Mouse (Mus musculus) cerebellum, postnatal 36 days (tissue): ENCODE data around the gene Krtcap3.
"Not testable (repeated sequence)": the region's sequence is repeated elsewhere in the genome, so short reads cannot be mapped to it uniquely, and the experiment has no call there.

Experiments
- DNase-seq, 2 experiments: peaks; one replicate each; pipeline ENCODE4 v3.0.0; 2021 to 2022; ENCODE audit warnings: mixed read lengths in 2 of 2

Gene Krtcap3

DNA sequence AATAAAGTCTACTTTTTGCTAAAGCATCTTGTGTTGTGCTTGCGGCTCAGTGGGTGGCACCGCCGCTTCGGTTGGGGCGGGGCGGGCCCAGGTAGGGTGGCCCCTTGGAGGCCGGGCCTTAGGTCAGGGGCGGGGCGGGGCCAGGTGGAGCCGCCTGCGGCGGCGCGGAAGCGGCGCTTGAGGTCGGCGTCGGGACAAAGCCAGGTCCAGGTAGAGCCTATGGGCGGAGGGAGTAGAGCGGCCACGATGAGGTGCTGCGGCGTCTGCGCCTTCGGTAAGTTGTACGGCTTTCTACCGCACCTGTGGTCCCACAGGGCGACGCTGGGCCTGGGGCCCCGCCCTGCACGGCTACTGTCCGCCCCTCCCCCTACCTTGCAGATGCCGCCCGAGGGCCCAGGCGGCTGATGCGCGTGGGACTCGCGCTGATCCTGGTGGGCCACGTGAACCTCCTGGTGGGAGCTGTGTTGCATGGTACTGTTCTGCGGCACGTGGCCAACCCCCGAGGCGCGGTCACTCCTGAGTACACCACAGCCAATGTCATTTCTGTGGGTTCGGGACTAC, at the start of gene Krtcap3:
Krtcap3 (plus strand) TSS at position 151 of the 561 bp plus-strand sequence.
- DNase-seq = peak; percentile 18 to 21

DNA sequence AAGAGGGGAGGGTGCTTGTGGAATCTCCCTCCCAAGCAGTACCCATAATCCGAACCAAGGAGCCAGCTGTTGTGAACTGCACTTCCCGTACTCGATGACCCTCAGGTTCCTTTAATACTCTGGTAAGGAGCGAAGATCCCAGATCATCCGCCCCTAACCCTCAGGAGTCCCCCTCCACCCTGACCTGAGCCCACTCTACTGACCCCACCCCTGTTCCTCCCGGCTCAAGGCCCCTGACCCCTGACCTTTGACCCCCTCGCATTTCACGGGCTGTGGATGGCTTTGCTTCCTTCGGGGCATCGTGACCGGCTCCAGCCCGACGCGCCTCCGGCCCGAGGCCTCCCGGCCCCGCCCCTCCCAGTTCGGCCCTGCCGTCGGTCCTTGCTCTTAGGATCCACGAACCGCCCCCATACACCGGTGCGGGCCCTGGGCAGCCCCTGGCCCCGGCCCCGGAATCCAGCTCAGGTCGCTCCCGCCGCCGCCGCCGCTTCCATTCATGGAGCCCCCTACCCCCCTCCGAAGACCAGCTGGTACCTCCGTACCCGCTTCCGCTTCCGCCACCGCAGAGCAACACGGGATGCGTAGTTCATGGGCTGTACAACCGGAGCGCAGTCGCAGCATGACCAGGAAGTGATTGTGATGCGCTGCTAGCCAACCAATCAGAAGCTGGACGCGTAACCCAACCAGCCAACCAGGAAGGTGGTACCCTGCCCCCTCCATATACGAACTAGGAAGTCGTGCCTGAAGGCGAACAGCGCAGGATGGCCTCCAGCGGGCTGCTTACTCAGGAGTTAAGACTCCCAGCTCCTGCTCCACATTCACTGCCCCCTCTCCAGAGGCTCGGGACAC, 49.5 kb upstream of the Krtcap3 start, which contains the start of gene Zfp513:
Zfp513 (minus strand) TSS at position 562 of the 849 bp plus-strand sequence.
- peak; percentile 95 to 97 for DNase-seq

DNA sequence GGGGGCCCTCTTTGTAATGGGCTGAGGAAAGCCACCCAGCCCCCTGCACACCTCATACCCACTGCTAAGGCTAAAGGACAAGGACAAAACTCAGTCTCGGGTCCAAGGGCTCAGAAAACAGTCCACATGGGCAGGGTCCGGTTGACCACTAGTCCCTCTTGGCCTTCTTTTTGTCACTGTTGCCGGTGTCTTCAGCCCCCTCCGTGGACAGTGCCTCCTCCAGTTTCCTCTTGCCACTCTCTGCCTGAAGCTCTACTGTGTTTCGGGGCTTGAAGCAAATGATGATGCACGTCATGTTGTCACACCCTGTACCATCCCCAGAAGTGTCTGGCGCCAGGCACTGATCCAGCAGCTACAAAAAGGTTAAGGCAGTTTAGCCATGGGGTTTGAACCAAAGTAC, 48.6 kb upstream of the Krtcap3 start:
- no peak for DNase-seq

DNA sequence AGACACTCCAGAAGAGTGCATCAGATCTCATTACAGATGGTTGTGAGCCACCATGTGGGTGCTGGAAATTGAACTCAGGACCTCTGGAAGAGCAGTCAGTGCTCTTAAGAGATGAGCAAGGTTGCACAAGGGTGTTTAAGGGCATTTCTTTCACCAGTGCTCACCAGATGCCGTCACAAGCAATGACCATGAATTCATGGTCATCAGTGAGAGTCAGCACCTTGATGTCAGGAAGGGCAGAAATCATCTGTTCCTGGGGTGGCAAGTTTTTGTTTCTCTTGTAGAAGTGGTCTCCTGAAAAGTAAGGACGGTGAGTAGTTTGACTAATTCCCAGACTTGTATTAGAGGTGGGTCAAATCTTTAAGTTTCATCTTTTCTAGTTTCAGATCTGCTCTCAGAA, 47.6 kb upstream of the Krtcap3 start:
- DNase-seq = no peak

DNA sequence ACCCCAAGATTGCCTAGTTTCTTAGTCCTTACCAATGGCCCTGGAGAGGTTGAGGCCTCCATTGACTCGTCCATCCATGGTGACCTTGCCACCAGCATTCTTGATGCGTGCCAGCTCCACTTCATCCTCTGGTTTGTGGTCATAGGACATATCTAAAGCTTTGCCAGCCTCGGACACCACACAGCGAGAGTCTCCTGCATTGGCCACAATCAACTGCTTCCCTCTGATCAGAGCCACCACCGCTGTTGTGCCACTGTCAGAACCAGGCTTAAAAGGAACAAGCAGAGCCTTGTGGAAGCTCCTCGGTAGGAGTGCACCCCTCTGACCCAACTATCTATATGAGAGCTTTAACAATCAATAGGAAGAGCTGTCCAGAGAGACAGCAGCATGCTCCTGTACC, 47.1 kb upstream of the Krtcap3 start:
- no peak for DNase-seq

DNA sequence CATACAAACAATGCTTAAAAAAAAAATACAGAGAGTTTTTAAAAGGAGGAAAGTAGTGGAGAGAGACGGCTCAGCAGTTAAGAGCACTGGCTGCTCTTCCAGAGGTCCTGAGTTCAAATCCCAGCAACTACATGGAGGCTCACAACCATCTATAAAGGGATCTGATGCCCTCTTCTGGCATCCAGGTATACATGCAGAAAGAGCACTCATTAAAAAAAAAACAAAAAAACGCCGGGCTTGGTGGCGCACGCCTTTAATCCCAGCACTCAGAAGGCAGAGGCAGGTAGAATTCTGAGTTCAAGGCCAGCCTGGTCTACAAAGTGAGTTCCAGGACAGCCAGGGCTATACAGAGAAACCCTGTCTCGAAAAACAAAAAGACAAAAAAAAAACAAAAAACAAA, 34.9 kb upstream of the Krtcap3 start:
- DNase-seq = not testable (repeated sequence)

DNA sequence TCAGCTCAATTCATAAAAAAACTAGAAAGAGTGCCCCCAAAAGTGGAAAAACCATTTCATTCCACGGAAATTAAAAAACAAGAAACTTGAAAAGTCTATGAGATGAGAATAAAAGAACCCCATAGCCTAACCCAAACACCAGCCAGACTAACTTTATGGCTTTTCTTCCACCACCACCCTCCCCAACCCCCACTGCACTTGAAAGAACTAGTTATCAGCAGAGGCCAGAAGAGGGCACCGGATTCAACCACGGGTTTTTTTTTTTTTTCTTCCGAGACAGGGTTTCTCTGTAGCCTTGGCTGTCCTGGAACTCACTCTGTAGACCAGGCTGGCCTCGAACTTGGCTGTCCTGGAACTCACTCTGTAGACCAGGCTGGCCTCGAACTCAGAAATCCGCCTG, 33.2 kb upstream of the Krtcap3 start:
- no peak for DNase-seq

DNA sequence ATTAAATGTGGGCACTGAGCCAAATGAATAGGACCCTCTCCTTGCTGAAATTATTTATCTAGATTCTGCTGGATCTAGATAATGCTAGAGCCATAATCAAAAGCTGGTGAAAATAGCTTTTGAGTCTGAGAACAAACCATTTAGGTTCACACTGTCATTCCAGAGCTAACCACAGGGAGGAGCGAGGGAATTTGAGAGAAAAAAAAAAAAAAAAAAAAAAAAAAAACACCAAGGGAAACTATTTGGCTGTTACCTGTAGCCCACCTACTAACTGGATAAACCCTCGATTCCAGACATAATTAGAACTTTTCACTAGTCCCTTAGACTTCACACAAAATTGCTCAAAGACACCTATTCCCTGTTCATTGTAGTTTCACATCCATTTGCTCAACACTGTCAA, 32.4 kb upstream of the Krtcap3 start:
- DNase-seq = no peak

DNA sequence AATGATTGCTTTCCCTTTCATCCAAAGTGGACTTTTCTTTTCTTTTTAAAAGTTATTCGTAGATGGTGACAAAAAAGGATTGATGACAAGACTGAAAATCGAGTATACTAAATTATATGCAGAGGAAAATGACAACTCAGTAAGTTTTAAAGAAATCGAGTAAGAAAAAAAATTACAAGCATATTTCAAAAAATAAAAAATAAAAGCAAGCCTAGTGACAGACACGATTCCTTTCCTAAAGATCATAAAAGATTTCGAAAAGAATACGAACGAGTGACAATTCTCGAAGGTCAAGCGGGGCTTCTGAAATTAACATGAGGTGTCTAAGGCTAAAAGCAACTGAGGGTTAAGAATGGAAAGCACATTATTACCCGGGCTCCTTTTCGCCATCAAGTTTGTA, 32.0 kb upstream of the Krtcap3 start:
- no peak for DNase-seq

DNA sequence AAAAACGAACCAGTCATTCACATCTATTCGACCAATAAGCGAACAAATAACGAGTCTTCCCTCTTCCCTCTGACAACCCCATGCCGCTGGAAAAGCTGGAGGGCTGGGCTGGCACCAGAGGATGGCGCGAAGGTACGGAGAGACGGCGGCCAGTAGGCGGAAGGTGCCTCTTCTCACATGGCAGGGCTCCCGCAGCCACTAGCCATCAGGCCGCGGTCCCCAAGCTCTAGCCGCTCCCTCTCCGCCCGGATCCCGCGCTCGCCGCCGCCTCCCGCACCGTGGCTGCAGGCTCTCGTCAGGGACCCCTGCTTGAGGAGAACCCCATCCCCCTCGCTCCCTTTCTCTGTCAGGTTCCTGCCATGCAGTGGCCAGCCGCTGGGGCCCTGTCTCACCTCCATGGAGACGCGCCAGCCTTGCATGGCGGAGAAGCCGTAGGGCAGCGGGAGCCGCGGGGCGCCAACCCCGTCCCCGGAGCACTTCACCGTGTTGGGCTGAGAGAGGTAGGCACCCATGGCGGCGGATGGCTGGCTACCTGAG, 31.5 kb upstream of the Krtcap3 start:
- no peak for DNase-seq

DNA sequence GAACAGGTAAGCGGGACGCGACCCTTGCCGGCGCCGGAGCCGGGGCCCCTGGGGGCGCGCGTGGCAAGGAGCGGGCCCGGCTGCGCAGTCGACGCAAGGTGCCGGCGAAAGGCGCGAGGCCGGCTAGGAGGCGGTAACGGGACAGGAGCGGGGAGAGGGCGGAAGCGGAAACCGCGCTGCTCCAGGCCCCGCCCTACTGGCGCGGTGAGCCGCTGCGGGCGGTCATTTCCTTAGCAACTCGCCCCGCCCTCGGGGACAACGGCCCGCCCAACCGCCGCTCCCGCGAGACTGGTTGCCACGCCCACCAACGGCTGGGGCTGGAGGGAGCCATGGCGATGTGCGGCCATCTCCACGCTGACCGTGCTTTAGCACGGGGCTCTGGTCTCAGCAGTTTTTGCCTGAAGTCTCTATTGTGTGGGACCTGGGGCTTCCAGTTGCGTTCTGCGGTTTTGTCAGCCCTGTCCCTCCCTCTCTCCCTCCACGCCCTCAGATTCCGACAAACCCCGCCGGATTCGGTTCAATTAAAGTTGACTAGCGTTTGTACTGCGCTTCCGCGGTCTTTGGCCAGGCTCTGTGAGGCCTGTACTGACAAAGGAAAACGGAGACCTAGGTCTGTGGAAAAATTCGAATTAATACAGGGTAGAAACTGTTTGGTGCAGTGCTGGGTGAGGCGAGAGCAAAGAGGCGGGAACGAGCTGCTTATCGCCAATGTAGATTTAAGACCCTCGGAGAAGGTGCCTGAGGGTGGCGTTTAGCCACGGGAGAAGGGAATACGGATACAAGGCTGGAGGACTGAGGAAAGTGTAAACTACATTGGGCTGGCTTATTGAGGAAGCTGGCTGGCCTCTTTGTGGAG, 30.8 kb upstream of the Krtcap3 start, which contains the start of gene Ppm1g:
Ppm1g (minus strand) TSS at position 240 of the 856 bp plus-strand sequence.
- peak; percentile 93 to 97 for DNase-seq

DNA sequence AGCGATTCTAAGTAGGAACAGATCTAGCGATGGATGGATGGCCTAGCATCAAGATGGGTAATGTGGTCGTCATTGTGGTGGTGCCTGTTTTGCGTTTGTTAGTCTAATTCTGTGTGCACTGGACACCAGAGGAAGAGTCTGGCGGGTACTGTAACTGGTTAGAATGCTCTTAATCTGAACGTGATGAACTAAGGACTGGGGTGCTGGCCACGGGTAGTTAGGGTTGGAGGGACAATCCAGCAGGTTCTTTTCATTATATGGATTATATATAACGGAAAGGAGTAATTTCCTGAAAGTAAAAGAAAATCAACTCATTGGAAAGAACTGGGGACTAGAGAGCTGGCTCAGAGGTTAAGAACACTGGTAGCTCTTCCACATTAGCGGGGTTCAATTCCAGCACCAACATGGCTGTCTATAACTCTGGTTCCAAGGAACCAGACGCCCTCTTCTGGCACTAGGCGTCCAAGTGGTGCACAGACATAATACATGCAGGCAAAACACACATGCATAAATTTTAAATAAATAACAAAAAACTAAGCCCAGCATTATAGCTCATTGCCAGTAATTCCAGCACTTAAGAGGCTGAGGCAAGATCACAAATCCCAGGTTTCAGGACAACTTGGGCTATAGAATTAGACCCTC, 30.1 kb upstream of the Krtcap3 start:
- peak in 1 of 2 experiments; percentile 20 for DNase-seq

DNA sequence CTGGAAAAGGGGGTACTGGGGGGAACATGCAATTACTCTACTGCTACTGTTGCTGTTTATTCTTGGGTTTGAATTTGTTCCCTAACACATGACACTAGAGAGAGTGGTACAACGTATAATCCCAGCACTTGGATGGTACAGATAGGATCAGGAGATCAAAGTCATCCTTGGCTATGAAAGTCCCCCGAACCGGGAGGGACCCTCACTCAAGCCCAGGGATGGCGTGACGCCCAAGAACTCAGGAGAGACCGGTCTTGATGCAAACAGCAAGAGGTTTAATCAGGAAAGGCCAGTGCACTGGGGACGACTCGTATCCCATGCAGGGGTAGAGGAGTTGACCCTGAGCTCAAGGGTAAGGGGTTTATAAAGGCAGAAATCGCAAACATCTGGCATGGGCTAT, 28.8 kb upstream of the Krtcap3 start:
- DNase-seq = no peak

DNA sequence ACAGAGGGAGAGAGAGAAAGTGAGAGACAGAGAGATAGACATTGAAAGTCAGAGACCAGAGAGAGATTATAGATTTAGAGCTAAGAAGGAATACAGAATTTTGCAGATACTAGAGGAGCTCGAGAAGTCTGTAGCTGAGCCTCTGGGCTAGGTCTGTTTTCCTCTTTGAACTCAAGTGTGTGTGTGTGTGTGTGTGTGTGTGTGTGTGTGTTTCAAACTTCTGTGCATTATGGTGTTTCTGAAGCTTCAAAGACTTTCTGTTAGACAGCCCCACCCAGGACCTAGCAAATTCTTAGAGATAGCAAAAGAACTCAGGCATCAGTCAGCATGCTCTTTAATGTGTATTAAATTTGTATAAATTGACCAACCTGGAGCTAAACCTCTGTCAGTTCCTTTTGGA, 24.9 kb upstream of the Krtcap3 start:
- no peak for DNase-seq

DNA sequence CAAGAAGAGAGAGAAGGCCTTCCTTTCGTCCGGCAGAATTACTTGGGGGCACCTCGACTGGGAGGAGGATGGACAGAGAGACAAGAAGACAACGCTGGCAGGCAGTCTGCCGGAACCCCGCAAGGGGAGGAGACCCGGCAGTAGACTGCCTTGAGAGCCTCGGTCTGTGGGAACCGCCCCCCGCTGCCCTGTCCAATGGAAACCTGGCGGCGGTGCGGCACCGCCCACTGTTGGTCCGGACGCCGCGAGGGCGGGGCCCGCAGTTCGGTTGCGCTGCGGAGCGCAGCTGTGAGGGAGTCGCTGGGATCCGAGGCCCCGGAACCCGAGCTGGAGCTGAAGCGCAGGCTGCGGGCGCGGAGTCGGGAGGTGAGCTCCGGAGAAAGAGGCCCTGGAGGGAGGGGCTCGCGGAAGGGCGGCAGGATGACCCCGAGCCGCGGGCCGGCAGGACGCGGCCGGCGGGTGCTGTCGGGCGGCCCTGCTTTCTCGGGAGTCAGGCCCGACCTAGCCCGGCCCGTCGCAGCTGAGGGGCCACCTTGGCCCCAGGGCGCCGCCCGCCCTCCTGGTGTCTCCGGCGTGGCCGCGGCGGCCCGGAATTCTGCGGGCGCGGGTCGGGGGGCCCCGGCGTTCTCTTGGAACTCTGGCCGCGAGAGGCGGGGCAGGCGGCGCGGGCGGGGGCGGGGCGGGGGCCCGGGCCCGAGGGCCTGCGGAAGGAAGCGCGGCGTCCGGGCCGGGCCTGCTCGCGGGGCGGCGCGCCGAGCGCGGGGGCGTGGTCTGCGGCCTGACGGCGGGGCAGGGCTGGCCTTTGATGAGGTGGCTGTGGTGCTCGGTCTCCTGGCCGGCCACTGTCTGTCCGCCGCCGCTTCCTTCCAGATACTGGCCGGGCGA, 10.6 kb upstream of the Krtcap3 start, which contains the start of the genes Nrbp1 and Gm9970:
Nrbp1 (plus strand) TSS at position 228 of the 885 bp plus-strand sequence.
Gm9970 (minus strand) TSS at position 596 of the 885 bp plus-strand sequence.
- DNase-seq = peak; percentile 94 to 98

DNA sequence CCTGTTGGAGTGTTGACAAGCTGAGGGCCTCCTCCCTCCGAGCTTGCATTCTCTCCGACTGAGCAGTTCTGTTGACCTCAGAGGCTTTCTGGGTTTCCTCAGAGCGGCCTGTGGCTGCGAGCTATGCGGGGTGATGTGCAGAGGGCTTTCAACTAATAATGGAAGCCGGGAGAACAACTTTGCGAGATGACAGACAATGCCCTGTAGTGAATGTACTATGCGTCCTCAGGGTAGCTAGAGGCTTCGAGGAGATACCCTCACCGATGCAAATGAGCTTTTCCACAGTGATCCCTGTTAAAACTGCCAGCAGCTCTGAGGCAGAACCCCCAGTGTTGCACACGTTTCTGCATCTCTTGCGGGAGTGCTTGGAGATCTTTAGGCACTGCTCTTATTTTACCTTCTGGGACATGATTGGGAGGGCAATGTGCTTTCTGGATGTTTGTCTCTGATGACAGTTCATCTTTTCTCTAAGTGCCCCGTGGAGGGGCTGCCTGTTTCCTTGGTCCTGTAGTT, 9.9 kb upstream of the Krtcap3 start:
- no peak for DNase-seq

DNA sequence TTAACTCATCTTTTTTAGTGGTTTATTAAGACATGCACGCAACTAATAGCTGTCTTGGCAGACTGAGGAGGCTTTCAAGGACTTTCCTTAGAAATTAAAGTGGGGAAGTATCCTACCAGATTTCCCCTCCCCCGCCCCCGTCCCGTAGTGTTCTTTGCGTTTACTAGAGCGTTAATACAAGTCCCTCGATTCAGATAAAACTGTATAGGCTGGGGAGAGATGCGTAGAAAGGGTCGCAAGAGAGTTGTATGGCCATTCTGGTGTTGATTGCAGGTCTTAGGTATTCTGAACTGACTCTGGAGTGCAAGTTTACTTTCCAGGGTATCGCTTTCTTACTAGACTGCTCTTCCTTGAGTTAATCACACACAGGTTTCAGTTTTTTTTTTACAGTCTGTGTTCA, 9.3 kb upstream of the Krtcap3 start:
- no peak for DNase-seq

DNA sequence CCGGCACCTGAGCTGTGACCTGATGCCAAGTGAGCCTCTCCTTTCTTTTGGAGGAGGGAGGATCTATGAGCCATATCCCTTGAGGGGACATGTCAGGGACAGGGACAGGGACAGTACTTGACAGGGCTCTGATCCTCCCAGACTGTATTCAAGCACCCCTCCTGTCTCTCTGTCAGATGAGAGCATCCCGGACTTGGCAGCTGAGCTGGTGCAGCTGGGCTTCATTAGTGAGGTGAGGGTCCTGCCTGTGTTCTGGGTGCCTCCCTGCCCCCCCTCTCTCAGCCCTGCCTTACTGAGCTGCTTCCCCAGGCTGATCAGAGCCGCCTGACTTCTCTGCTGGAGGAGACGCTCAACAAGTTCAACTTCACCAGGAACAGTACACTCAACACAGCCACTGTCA, 775 bp upstream of the Krtcap3 start:
- DNase-seq = no peak

DNA sequence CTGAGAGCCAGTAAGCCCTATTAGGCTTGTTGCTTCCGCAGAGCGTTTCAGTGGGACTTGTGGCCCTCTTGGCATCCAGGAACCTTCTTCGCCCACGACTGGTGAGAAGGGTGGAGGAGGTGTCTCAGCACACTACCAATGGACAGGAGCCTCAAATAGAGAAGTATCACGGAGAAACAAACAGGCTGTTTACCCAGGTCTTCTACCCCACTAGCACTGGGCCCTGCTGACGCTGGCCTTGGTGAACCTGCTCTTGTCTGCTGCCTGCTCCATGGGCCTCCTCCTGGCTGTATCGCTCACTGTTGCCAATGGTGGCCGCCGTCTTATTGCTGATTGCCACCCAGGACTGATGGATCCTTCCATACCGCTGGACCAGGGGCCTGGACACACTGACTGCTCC, 660 bp downstream of the Krtcap3 start:
- DNase-seq = no peak

DNA sequence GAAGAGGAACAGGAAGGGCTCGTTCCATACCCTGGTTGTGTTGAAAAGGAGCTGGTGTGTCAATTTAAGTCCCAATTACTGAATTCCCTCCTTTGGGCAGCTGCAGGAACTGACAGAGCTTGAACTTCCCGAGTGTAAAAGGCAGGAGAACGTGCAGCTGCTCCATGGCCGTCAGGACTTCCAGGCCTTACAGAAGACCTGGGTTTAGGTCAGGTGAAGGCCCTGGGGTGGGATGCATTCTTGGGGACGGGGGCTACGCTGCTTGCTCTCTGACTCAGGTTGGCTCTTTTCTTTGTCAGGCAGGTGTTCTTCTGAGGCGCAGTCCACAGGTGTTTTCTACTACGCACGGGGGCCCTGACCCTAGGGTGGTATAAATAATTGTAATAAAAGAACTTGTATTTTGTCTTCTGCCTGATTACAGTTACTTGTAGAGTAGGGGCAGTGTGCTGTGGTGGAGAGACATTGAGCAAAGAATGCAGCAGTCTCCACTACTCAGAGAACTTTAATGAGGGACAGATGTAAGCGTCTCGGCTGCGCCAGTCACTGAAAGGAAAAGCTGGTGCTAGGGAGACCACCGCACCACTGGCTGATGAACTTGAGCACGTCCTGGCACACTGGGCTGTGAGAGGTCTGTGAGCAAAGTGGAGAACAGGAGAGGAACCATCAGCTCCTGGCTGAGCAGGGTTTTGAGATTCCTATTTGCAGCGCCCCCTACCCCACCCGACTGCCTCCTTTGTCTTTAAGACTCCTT, 1.5 kb downstream of the Krtcap3 start:
- no peak for DNase-seq
